Mouse (Mus musculus) myocyte (in vitro differentiated cells): ENCODE results near the gene Atg10. TPM values are rescaled to one million over a fixed set of nuclear protein-coding genes. Genes with fewer than 3 reads are reported as not detected.

Experiments used
- H3K27me3 ChIP-seq: one replicate; pipeline ENCODE4 v1.6.1; 2011; ENCODE audit not compliant: control insufficient read depth, insufficient read depth, insufficient read length
- H3K36me3 ChIP-seq: one replicate; pipeline ENCODE4 v1.6.1; 2011; ENCODE audit not compliant: control insufficient read depth, insufficient read depth
- H3K4me2 ChIP-seq: one replicate; pipeline ENCODE4 v1.6.1; 2011; ENCODE audit warnings: low read depth, control low read depth
- H3K4me3 ChIP-seq: one replicate; pipeline ENCODE4 v1.5.1; 2011; ENCODE audit warnings: mild to moderate bottlenecking, control low read depth, moderate library complexity
- H3K79me2 ChIP-seq: one replicate; pipeline ENCODE4 v1.6.1; 2011; ENCODE audit not compliant: control insufficient read depth, insufficient read depth
- H3ac ChIP-seq: one replicate; pipeline ENCODE4 v1.6.1; 2011; ENCODE audit not compliant: control insufficient read depth, insufficient read length
- CEBPB ChIP-seq: IDR thresholded peaks from 2 replicates; pipeline ENCODE4 v1.6.1; 2011; ENCODE audit warnings: mild to moderate bottlenecking, moderate library complexity; ENCODE audit not compliant: poor library complexity, insufficient read depth, severe bottlenecking
- E2F4 ChIP-seq: IDR thresholded peaks from one replicate; pipeline ENCODE4 v1.6.1; 2011; ENCODE audit warnings: mild to moderate bottlenecking, control low read depth, moderate library complexity; ENCODE audit not compliant: insufficient read depth
- MAX ChIP-seq: IDR thresholded peaks from one replicate; pipeline ENCODE4 v1.6.1; 2011; ENCODE audit warnings: low read depth, mild to moderate bottlenecking, control low read depth
- MYOD1 ChIP-seq, 3 experiments: IDR thresholded peaks; one replicate each; pipeline ENCODE4 v1.6.1; 2011; ENCODE audit warnings: control low read depth in 2 of 3, low read depth in 2 of 3, mild to moderate bottlenecking in 2 of 3, moderate library complexity in 1 of 3; ENCODE audit not compliant: insufficient read length in 2 of 3, control insufficient read depth in 1 of 3
- MYOG ChIP-seq, 3 experiments: IDR thresholded peaks; one replicate each; pipeline ENCODE4 v1.6.1; 2011; ENCODE audit warnings: control low read depth in 2 of 3, low read depth in 2 of 3, mild to moderate bottlenecking in 2 of 3; ENCODE audit not compliant: insufficient read length in 2 of 3, control insufficient read depth in 1 of 3, insufficient read depth in 1 of 3
- POLR2A ChIP-seq: IDR thresholded peaks from one replicate; pipeline ENCODE4 v1.6.1; 2011; ENCODE audit warnings: low read depth, mild to moderate bottlenecking, control low read depth, moderate library complexity; ENCODE audit not compliant: insufficient read length
- POLR2AphosphoS2 ChIP-seq: IDR thresholded peaks from one replicate; pipeline ENCODE4 v1.6.1; 2011; ENCODE audit warnings: low read depth, control low read depth; ENCODE audit not compliant: insufficient read length
- REST ChIP-seq: IDR thresholded peaks from one replicate; pipeline ENCODE4 v1.6.1; 2011; ENCODE audit warnings: mild to moderate bottlenecking, control low read depth, moderate library complexity; ENCODE audit not compliant: insufficient read depth, insufficient read length
- SRF ChIP-seq: IDR thresholded peaks from one replicate; pipeline ENCODE4 v1.6.1; 2011; ENCODE audit warnings: low read depth; ENCODE audit not compliant: control insufficient read depth, insufficient read length
- TCF12 ChIP-seq: IDR thresholded peaks from one replicate; pipeline ENCODE4 v1.6.1; 2011; ENCODE audit warnings: mild to moderate bottlenecking, control low read depth; ENCODE audit not compliant: poor library complexity, insufficient read depth, severe bottlenecking
- TCF3 ChIP-seq: IDR thresholded peaks from one replicate; pipeline ENCODE4 v1.6.1; 2011; ENCODE audit warnings: low read depth, control low read depth; ENCODE audit not compliant: insufficient read length
- USF1 ChIP-seq: IDR thresholded peaks from one replicate; pipeline ENCODE4 v1.6.1; 2011; ENCODE audit warnings: low read depth, mild to moderate bottlenecking, control low read depth, moderate library complexity
- polyA plus RNA-seq: library from polyadenylated mRNA; unstranded; fragments of >200 nt; fragmentation: generic; extraction: Trizol; gene quantifications from one replicate; pipeline ENCODE4 v1.2.1, GENCODE M21; 2012; ENCODE audit warnings: missing spikeins

The Atg10 gene
- polyA plus RNA-seq, 1 experiment, result 5.9 TPM

- no peak overlapping the region for H3ac ChIP-seq
- H3K4me3 ChIP-seq, result no peak overlapping the region
- no peaks in the 10 kb centered on the region for H3K36me3 ChIP-seq
- H3K4me2 ChIP-seq, result no peak overlapping the region
- no peaks in the 10 kb centered on the region for H3K79me2 ChIP-seq
- TF ChIP-seq REST (no peak), POLR2A (no peak), MYOD1 (IDR thresholded peaks at IDR 0.05; ENCODE audit: control insufficient read depth in 1 of 3, insufficient read length in 2 of 3, low read depth in 2 of 3) (no peak), MYOG (IDR thresholded peaks at IDR 0.05; ENCODE audit: control insufficient read depth in 1 of 3, insufficient read depth in 1 of 3, insufficient read length in 2 of 3, low read depth in 2 of 3) (no peak), MAX (no peak), POLR2AphosphoS2 (no peak), CEBPB (no peak), TCF3 (no peak), E2F4 (no peak), TCF12 (no peak)
- no peaks in the 10 kb centered on the region for H3K27me3 ChIP-seq
Measured at GRCm38 (mm10) chr13:91187378-91188234, 36.2 kb downstream of the Atg10 start.

DNA sequence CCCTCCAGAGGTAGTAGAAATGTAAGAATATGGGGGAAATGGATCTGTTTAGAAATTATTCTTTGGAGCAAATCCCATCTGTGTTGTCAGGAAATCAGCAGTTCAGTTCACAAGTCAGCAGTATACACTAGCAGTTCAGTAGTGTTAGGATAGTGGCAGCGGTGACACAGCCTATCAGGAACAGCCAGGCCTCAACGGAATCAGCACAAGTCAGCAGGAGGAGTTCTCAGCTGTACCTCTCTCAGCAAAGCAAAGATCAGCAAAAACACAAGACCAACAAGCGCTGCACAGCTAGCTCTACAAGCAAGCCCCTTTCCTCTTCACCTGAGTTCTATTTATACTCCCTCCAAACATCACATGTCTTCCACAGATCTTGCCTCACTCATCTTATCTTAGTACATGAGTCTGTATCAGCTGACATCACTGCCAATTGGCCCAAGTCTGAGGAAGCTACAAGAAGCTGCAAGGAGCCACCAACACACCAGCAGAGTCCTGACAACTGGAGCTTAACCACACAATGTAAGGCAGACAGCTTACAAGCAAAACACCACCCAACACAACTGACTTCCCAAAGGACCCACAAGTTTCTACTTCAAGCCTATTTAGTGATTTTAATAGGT, 38.4 kb downstream of the Atg10 start:
- Histone ChIP-seq H3K27me3 (no peaks in the 10 kb centered on the region), H3K4me3 (no peak overlapping the region), H3ac (no peak overlapping the region), H3K79me2 (no peaks in the 10 kb centered on the region), H3K4me2 (no peak overlapping the region), H3K36me3 (no peaks in the 10 kb centered on the region)
- TF ChIP-seq MYOG (IDR thresholded peaks at IDR 0.05; ENCODE audit: control insufficient read depth in 1 of 3, insufficient read depth in 1 of 3, insufficient read length in 2 of 3, low read depth in 2 of 3), result no peak
- no peak for TF ChIP-seq POLR2A
- no peak for TF ChIP-seq MYOD1 (IDR thresholded peaks at IDR 0.05; ENCODE audit: control insufficient read depth in 1 of 3, insufficient read length in 2 of 3, low read depth in 2 of 3)
- TF ChIP-seq TCF12, result no peak
- no peak for TF ChIP-seq MAX
- TF ChIP-seq TCF3, result no peak
- TF ChIP-seq REST, result no peak
- TF ChIP-seq E2F4, result no peak
- no peak for TF ChIP-seq CEBPB

DNA sequence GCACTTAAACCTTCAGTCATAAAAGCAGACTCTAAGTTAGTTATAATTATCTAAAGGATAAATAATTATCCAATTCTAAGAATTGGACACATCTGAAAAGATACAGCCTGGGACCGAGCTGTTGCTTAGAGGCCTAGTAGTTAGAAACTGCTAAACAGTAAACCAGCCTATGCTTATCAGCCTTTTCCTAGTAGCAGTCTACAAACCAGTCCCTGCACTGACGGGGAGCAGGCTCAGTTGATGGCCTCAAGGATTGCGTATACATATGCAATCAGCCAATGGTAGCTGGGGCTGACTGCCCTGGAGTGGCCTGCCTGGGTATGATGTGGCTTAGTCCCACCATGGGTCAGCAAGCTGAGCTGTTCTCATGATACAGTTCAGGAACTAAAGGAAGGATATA, 39.5 kb downstream of the Atg10 start:
- H3K36me3 ChIP-seq, result no peaks in the 10 kb centered on the region
- H3K4me2 ChIP-seq, result no peak overlapping the region
- no peaks in the 10 kb centered on the region for H3K79me2 ChIP-seq
- H3K27me3 ChIP-seq, result no peaks in the 10 kb centered on the region
- H3K4me3 ChIP-seq, result no peak overlapping the region
- TF ChIP-seq TCF3 (no peak), REST (no peak), CEBPB (no peak), TCF12 (no peak)
- H3ac ChIP-seq, result no peak overlapping the region

DNA sequence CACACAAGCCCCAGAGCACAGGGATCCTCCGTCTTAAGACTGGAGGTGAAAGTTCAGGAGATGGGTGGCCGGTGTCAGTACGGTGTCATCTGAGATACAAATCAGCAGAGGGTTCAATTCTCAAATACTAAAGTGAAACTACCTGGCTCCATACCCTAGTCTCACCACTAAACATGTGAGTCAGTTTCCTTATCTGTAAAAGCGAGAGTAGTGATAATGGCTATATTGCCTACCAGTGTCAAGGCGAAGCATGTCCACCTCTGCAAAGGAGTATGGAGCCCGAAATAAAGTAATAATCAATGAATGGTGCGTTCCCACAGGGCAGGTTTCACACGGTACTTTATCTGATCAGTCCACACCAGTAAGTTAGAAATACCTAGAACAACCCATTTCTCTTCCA, 43.4 kb downstream of the Atg10 start:
- Histone ChIP-seq H3K4me2 (no peak overlapping the region), H3K4me3 (no peak overlapping the region), H3ac (no peak overlapping the region), H3K79me2 (no peaks in the 10 kb centered on the region), H3K27me3 (no peaks in the 10 kb centered on the region), H3K36me3 (no peaks in the 10 kb centered on the region)
- TF ChIP-seq CEBPB (no peak), MAX (no peak), POLR2AphosphoS2 (no peak), SRF (no peak), TCF3 (no peak)

DNA sequence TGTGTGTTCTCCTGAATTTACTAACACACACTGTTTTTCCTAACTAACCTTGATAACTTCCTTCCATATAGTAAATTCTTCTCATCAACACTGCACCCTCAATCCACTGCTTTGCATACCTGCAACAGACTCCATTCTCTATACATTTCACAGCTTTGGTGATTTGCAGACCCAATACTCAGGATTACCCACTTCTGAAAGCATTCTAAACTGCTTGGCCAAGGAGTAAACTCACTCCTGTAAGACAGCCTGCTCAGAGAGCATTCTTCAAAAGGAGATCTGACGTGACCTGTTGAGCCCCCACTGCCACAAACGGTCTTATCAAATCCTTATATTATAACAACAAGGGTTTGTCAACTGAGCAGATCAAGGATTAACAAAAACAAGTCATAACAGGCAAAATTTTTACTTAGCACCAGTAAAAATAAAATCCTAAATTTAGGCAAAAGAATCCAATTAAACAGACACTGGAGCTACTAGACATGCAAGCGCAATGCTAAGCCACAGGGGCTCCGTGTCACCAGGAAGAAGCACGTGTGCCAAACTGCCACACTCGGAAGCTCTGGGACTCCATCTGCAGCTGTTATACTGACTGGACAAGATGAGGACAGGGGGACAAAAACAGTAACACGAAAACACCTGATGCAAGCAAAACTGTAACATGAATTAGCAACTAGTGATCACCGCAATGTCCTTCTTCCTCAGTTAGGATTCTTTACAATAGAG, 44.4 kb downstream of the Atg10 start:
- Histone ChIP-seq H3K27me3 (no peaks in the 10 kb centered on the region), H3K79me2 (no peaks in the 10 kb centered on the region), H3K4me3 (no peak overlapping the region), H3K4me2 (no peak overlapping the region), H3K36me3 (no peaks in the 10 kb centered on the region), H3ac (no peak overlapping the region)
- TF ChIP-seq MAX (no peak), CEBPB (no peak), MYOD1 (IDR thresholded peaks at IDR 0.05; ENCODE audit: control insufficient read depth in 1 of 3, insufficient read length in 2 of 3, low read depth in 2 of 3) (no peak), TCF12 (no peak), E2F4 (no peak), TCF3 (no peak), USF1 (no peak), REST (no peak), POLR2AphosphoS2 (no peak), POLR2A (no peak), SRF (no peak), MYOG (IDR thresholded peaks at IDR 0.05; ENCODE audit: control insufficient read depth in 1 of 3, insufficient read depth in 1 of 3, insufficient read length in 2 of 3, low read depth in 2 of 3) (no peak)
